8 mouse cellular contexts compared by ENCODE assay signal in genomic region chr4:108327730-108328484, GRCm38 (mm10). TPM values are rescaled to one million over a fixed set of nuclear protein-coding genes. Genes with fewer than 3 reads are reported as not detected.
DNase-seq lines count a peak whose midpoint lies in the region; ATAC-seq lines count a peak whose summit lies in the region.

Gene Coa7 (plus strand): TSS chr4:108328140.

- H3K4me3 ChIP-seq in intestine, embryonic 14.5 days (ENCODE audit: low read depth, low read length), result peak within 1 kb of the TSS; percentile 75

- peak within 1 kb of the TSS; percentile 84 for H3K27ac ChIP-seq in intestine, embryonic 14.5 days (ENCODE audit: low read depth)

- H3K9me3 ChIP-seq in intestine, embryonic 14.5 days (ENCODE audit: control insufficient read depth, low read length), result no peaks in the 10 kb centered on the region

- ATAC-seq in intestine, embryonic 14.5 days (replicated peaks; ENCODE audit: low FRiP score, low TSS enrichment, low read depth), result peak; percentile 92

- peaks cover 3% of the 10 kb centered on the region; the same call in 1 of the 2 replicates for H3K4me1 ChIP-seq in intestine, embryonic 14.5 days (replicated peaks; ENCODE audit: control insufficient read depth, insufficient read depth, low read length)

- intact Hi-C loops in gastrocnemius, postnatal 14 days (cut with DNase I; ENCODE audit: low total_unique reads), result no loop called here
- intact Hi-C loops in left cerebral cortex, postnatal 14 days (cut with DNase I), result loop anchor here (10.0 kb wide), 3 partner anchors 73 to 433 kb away; no protein-coding TSS in a partner anchor

- WGBS in intestine, embryonic 14.5 days, result under 1% methylated on average over 44 of the region's 45 CpGs

- peak within 1 kb of the TSS; percentile 54 for H3K4me2 ChIP-seq in intestine, embryonic 14.5 days (ENCODE audit: low read length)

- peak within 1 kb of the TSS; percentile 61 for H3K9ac ChIP-seq in intestine, embryonic 14.5 days (ENCODE audit: low read length)

- peak; percentile 97 to 100 for DNase-seq in adrenal gland, adult (ENCODE audit: inconsistent age in 2 of 2, low spot score in 1 of 2)
- peak; percentile 98 for DNase-seq in embryo, embryonic 10.5 days (ENCODE audit: low spot score)
- DNase-seq in gastrocnemius, postnatal 14 days, result peak; percentile 97
- peak; percentile 100 for DNase-seq in intestine, embryonic 14.5 days (ENCODE audit: low spot score)
- peak; percentile 96 for DNase-seq in left cerebral cortex, postnatal 14 days (ENCODE audit: low spot score in 2 of 2)
- peak; percentile 97 for DNase-seq in mesoderm, embryonic 11.5 days (ENCODE audit: low read depth, low spot score)
- DNase-seq in right cerebral cortex, postnatal 36 days (ENCODE audit: low spot score in 2 of 2), result peak; percentile 93
- peak; percentile 99 for DNase-seq in yolk sac, embryonic 10.5 days (ENCODE audit: low spot score)

- H3K27me3 ChIP-seq in intestine, embryonic 14.5 days (replicated peaks; ENCODE audit: control insufficient read depth, insufficient read depth, low read length), result no peaks in the 10 kb centered on the region

- H3K36me3 ChIP-seq in intestine, embryonic 14.5 days (ENCODE audit: control insufficient read depth, insufficient read depth, low read length), result peaks cover 14% of the 10 kb centered on the region; the same call in 1 of the 2 replicates

RNA-seq across cellular contexts. Expression of gene Coa7, which starts in this region (rescaled TPM):
- 10 to 100 TPM; 29.0 to 31.3 TPM for total RNA-seq in gastrocnemius, postnatal 14 days (2021)
- 58.3 and 63.4 TPM in 2 replicates for polyA plus RNA-seq in intestine, embryonic 14.5 days (2014; fragmentation: Nextera tagmentation; extraction: Ambion mirVana)
- 10 to 100 TPM; 30.9 to 36.5 TPM for total RNA-seq in left cerebral cortex, postnatal 14 days (2021)

Comparison
In these comparisons a context has a peak if more than half of its experiments do, and no peak if none do; other contexts are left out.
1. Peak in every context shown above with its lines: DNase-seq, ATAC-seq, H3K4me3 ChIP-seq and H3K27ac ChIP-seq.